Mouse (Mus musculus) macrophage (primary cell): ENCODE data around the gene Tacc3. TPM values are rescaled to one million over a fixed set of nuclear protein-coding genes. Genes with fewer than 3 reads are reported as not detected.

Experiments used
- H3K27ac ChIP-seq: fragments of 350-480 bp; formaldehyde crosslinking; 2 replicates; pipeline ENCODE4 v1.9.0; 2021
- H3K36me3 ChIP-seq: fragments of 350-480 bp; formaldehyde crosslinking; 2 replicates; pipeline ENCODE4 v1.9.0; 2021; ENCODE audit errors: inconsistent target
- H3K4me3 ChIP-seq: fragments of 350-480 bp; formaldehyde crosslinking; 2 replicates; pipeline ENCODE4 v1.9.0; 2021; ENCODE audit errors: inconsistent target
- H3K79me2 ChIP-seq: fragments of 350-480 bp; formaldehyde crosslinking; 2 replicates; pipeline ENCODE4 v1.9.0; 2021; ENCODE audit errors: inconsistent target
- WGBS: methylation state at CpG from one replicate; pipeline ENCODE4 v1.1.7; 2026; ENCODE audit warnings: inconsistent platforms; ENCODE audit not compliant: missing documents; 5-methylcytosine and 5-hydroxymethylcytosine counted together
- polyA plus RNA-seq: library from polyadenylated mRNA; stranded (reverse); fragments of 250-400 nt; gene quantifications from 3 replicates; pipeline ENCODE4 v1.2.4, GENCODE M21; 2018; ENCODE audit warnings: inconsistent platforms

The Tacc3 gene
- polyA plus RNA-seq, 1 experiment from 2014 or later = 26.7 TPM

- no peaks in the 10 kb centered on the region for H3K79me2 ChIP-seq
- H3K4me3 ChIP-seq = no peak overlapping the region
- 17% methylated on average over 65 of the region's 71 CpGs for WGBS
- H3K36me3 ChIP-seq = no peaks in the 10 kb centered on the region
- H3K27ac ChIP-seq = no peak overlapping the region
Measured at GRCm38 (mm10) chr5:33694848-33695717, 37.2 kb downstream of the Tacc3 start.

- H3K36me3 ChIP-seq = no peaks in the 10 kb centered on the region
- H3K79me2 ChIP-seq = no peaks in the 10 kb centered on the region
- 26% methylated on average over 24 of the region's 24 CpGs for WGBS
- H3K27ac ChIP-seq = no peak overlapping the region
- no peak overlapping the region for H3K4me3 ChIP-seq
Measured at GRCm38 (mm10) chr5:33695718-33696121, 37.8 kb downstream of the Tacc3 start.

GRCm38 (mm10) chr5:33696430-33696829 is 38.5 kb downstream of the Tacc3 start:
- 90% methylated on average over 5 of the region's 5 CpGs for WGBS
- Histone ChIP-seq H3K4me3 (no peak overlapping the region), H3K36me3 (no peaks in the 10 kb centered on the region)

GRCm38 (mm10) chr5:33697534-33697933 is 39.6 kb downstream of the Tacc3 start:
- Histone ChIP-seq H3K27ac (no peak overlapping the region), H3K36me3 (no peaks in the 10 kb centered on the region), H3K79me2 (no peaks in the 10 kb centered on the region), H3K4me3 (no peak overlapping the region)
- WGBS = 92% methylated on average over 1 of the region's 1 CpGs

More at GRCm38 (mm10) chr5:33696430-33696829, 38.5 kb downstream of the Tacc3 start:
- Histone ChIP-seq H3K79me2 (no peaks in the 10 kb centered on the region), H3K27ac (no peak overlapping the region)

- Histone ChIP-seq H3K36me3 (no peaks in the 10 kb centered on the region), H3K27ac (no peak overlapping the region), H3K4me3 (no peak overlapping the region), H3K79me2 (no peaks in the 10 kb centered on the region)
- 65% methylated on average over 12 of the region's 13 CpGs for WGBS
Measured at GRCm38 (mm10) chr5:33697947-33698512, 40.1 kb downstream of the Tacc3 start.

- Histone ChIP-seq H3K79me2 (no peaks in the 10 kb centered on the region), H3K27ac (no peak overlapping the region), H3K4me3 (no peak overlapping the region), H3K36me3 (no peaks in the 10 kb centered on the region)
- WGBS = 95% methylated on average over 4 of the region's 5 CpGs
Measured at GRCm38 (mm10) chr5:33698669-33699068, 40.7 kb downstream of the Tacc3 start.

GRCm38 (mm10) chr5:33700010-33700409 is 42.1 kb downstream of the Tacc3 start:
- no peaks in the 10 kb centered on the region for H3K36me3 ChIP-seq
- no peaks in the 10 kb centered on the region for H3K79me2 ChIP-seq
- no peak overlapping the region for H3K27ac ChIP-seq
- no peak overlapping the region for H3K4me3 ChIP-seq
- WGBS = 95% methylated on average over 12 of the region's 13 CpGs

GRCm38 (mm10) chr5:33701832-33702231 is 43.9 kb downstream of the Tacc3 start:
- 88% methylated on average over 11 of the region's 11 CpGs for WGBS
- Histone ChIP-seq H3K4me3 (no peak overlapping the region), H3K36me3 (no peaks in the 10 kb centered on the region), H3K27ac (no peak overlapping the region), H3K79me2 (no peaks in the 10 kb centered on the region)

- Histone ChIP-seq H3K27ac (no peak overlapping the region), H3K36me3 (no peaks in the 10 kb centered on the region), H3K4me3 (no peak overlapping the region), H3K79me2 (no peaks in the 10 kb centered on the region)
- WGBS = 90% methylated on average over 8 of the region's 8 CpGs
Measured at GRCm38 (mm10) chr5:33703999-33704398, 46.1 kb downstream of the Tacc3 start.

- Histone ChIP-seq H3K4me3 (no peak overlapping the region), H3K79me2 (no peaks in the 10 kb centered on the region), H3K36me3 (no peaks in the 10 kb centered on the region), H3K27ac (no peak overlapping the region)
- 89% methylated on average over 11 of the region's 11 CpGs for WGBS
Measured at GRCm38 (mm10) chr5:33704945-33705611, 47.1 kb downstream of the Tacc3 start.

GRCm38 (mm10) chr5:33705612-33706349 is 47.9 kb downstream of the Tacc3 start:
- H3K79me2 ChIP-seq = no peaks in the 10 kb centered on the region
- no peaks in the 10 kb centered on the region for H3K36me3 ChIP-seq
- no peak overlapping the region for H3K27ac ChIP-seq
- WGBS = 83% methylated on average over 9 of the region's 9 CpGs
- H3K4me3 ChIP-seq = no peak overlapping the region

GRCm38 (mm10) chr5:33706350-33706629 is 48.4 kb downstream of the Tacc3 start:
- H3K36me3 ChIP-seq = no peaks in the 10 kb centered on the region
- no peak overlapping the region for H3K27ac ChIP-seq
- no peaks in the 10 kb centered on the region for H3K79me2 ChIP-seq
- 89% methylated on average over 1 of the region's 1 CpGs for WGBS
- H3K4me3 ChIP-seq = no peak overlapping the region

- Histone ChIP-seq H3K4me3 (no peak overlapping the region), H3K79me2 (no peaks in the 10 kb centered on the region), H3K36me3 (no peaks in the 10 kb centered on the region), H3K27ac (no peak overlapping the region)
- 79% methylated on average over 4 of the region's 4 CpGs for whole genome bisulfite sequencing
Measured at GRCm38 (mm10) chr5:33707163-33707562, 49.2 kb downstream of the Tacc3 start.

- no peaks in the 10 kb centered on the region for H3K79me2 ChIP-seq
- no peak overlapping the region for H3K4me3 ChIP-seq
- no peaks in the 10 kb centered on the region for H3K36me3 ChIP-seq
- no peak overlapping the region for H3K27ac ChIP-seq
- WGBS = 100% methylated on average over 1 of the region's 2 CpGs
Measured at GRCm38 (mm10) chr5:33709037-33709436, 51.1 kb downstream of the Tacc3 start.
